Mouse (Mus musculus) erythroblast, embryonic 14.5 days (primary cell): ENCODE data around the gene Ptpru. TPM values are rescaled to one million over a fixed set of nuclear protein-coding genes. Genes with fewer than 3 reads are reported as not detected.

Experiments used
- H3K27me3 ChIP-seq: 2 replicates; pipeline ENCODE4 v1.6.1; 2012; ENCODE audit warnings: inconsistent platforms; ENCODE audit not compliant: control insufficient read depth
- H3K36me3 ChIP-seq: 2 replicates; pipeline ENCODE4 v1.6.1; 2012; ENCODE audit warnings: mild to moderate bottlenecking, inconsistent platforms; ENCODE audit not compliant: control insufficient read depth
- H3K4me1 ChIP-seq: 2 replicates; pipeline ENCODE4 v1.6.1; 2012; ENCODE audit warnings: inconsistent platforms; ENCODE audit not compliant: control insufficient read depth
- H3K4me3 ChIP-seq: replicated peaks from 2 replicates; pipeline ENCODE3; 2012; ENCODE audit warnings: moderate library complexity, mild to moderate bottlenecking, inconsistent platforms
- H3K9me3 ChIP-seq: 2 replicates; pipeline ENCODE4 v1.6.1; 2012; ENCODE audit warnings: low read length, inconsistent platforms, mixed read lengths; ENCODE audit not compliant: control insufficient read depth
- GATA1 ChIP-seq: IDR thresholded peaks from 2 replicates; pipeline ENCODE4 v1.6.1; 2012; ENCODE audit warnings: low read length, inconsistent platforms, mixed read lengths
- TAL1 ChIP-seq: IDR thresholded peaks from 3 replicates; pipeline ENCODE4 v1.6.1; 2012; ENCODE audit warnings: low read length, inconsistent platforms, mixed read lengths
- polyA plus RNA-seq: library from polyadenylated mRNA; stranded (reverse); fragments of >175 nt; gene quantifications from 2 replicates; pipeline ENCODE4 v1.2.3, GENCODE M21; 2012

Ptpru gene
- 0.50 and 0.55 TPM in 2 replicates for polyA plus RNA-seq

DNA sequence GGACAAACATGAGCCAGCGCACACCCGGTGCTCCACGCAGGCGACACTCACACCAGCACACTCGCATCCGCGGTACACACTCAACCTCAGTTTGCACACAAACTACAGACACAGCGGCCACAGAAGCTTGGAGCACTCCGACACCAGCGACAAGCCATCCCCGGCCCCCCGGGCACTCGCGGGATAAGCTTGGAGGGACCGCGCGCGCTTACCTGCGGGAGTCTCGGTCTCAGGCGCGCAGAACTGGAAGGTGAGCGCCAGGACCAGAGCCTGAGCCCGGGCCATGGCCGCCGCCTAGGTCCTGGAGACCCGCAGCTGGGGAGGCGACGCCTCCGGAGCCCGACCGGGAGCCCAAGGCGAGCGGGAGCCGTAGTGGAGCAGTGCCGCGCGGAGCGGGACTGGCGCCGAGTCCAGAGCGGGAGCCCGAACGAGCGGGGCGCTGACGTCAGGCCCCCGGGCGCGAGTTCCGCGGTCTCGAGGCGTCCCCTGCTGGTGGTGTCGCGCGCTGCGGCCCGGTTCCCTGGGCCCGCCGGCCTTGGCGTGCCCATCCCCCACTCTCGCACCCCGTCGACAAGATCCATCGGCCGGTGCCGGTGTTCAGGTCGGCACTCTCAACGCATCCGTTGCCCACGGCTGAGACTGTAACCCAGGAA lies at the start of gene Ptpru:
Gene Ptpru, minus strand, starts transcription at position 417 of the 653 bp plus-strand sequence.
- TF ChIP-seq TAL1, result no peak
- TF ChIP-seq GATA1, result no peak
- no peaks in the 10 kb centered on the region for H3K36me3 ChIP-seq
- H3K4me1 ChIP-seq, result peaks cover 48% of the 10 kb centered on the region
- peaks cover 11% of the 10 kb centered on the region; the same call in 1 of the 2 replicates for H3K9me3 ChIP-seq
- peaks cover 86% of the 10 kb centered on the region for H3K27me3 ChIP-seq
- H3K4me3 ChIP-seq, result peak within 1 kb of the TSS; percentile 69

DNA sequence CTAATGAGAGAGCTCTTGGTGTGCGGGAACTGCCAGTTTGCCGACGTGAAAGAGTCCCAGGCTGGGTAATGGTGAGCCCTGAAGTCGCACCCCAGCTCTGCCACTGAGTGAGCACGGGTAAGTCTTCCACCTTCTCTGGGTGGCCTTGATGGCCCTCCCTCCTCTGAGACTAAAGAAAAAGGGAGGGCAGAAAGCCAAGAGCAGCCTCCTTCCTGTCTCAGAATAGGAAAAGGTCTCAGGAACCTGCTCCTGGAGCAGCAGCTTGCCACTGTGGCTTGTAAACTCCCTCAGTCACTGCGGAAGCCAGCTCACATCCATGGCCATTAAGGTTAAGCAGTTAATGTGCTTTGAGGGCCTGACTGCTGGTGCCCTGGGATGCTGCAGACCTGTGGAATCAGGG lies 47.3 kb upstream of the Ptpru start:
- H3K36me3 ChIP-seq, result peaks cover 95% of the 10 kb centered on the region
- no peaks in the 10 kb centered on the region for H3K27me3 ChIP-seq
- TF ChIP-seq GATA1 (no peak), TAL1 (no peak)
- no peaks in the 10 kb centered on the region for H3K9me3 ChIP-seq
- no peak overlapping the region for H3K4me3 ChIP-seq
- H3K4me1 ChIP-seq, result peaks cover 52% of the 10 kb centered on the region

DNA sequence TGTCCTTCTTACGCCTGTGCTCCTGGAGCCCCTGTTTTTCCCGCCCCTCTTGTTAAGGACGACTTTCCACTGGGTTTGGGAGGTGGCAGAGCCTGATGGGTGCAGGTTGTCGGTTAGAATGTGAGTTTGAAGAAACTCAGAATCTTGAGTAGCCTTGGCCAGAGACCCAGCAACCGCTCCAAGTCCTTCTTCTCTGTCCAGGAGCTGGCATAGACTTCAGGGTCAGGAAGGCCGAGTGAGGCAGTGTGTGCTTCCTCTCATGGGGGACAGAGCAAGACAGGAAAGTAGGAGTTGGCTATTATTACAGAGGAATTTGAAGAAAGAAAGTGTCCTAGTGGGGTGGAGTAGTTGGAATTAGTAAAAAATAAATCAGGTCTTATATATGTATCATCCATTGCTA lies 45.5 kb upstream of the Ptpru start:
- Histone ChIP-seq H3K4me3 (no peak overlapping the region), H3K36me3 (peaks cover 92% of the 10 kb centered on the region), H3K9me3 (no peaks in the 10 kb centered on the region), H3K27me3 (no peaks in the 10 kb centered on the region), H3K4me1 (peaks cover 57% of the 10 kb centered on the region)
- TF ChIP-seq GATA1 (no peak), TAL1 (no peak)

DNA sequence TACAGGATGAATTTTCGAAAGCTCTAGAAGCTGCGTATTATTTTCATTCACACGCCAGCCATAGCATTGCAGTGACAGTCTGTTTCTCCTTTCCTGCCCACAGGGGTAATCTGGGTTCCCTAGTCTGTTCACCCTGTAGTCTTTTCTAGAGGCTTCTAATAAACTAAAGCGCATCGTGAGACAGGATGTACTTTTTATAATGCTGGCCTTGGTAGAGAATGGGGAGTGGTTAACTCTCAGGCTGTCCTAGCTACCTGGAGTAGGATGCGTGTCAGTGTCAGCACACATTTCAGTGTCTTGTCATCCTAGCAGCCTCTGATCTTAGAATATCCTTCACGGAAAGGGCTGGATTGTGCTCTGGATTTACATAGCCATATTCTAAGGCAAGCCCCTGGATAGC lies 43.2 kb upstream of the Ptpru start:
- Histone ChIP-seq H3K27me3 (no peaks in the 10 kb centered on the region), H3K9me3 (no peaks in the 10 kb centered on the region), H3K4me3 (no peak overlapping the region), H3K36me3 (peaks cover 86% of the 10 kb centered on the region), H3K4me1 (peaks cover 52% of the 10 kb centered on the region)
- TF ChIP-seq GATA1, result no peak
- TF ChIP-seq TAL1, result no peak

DNA sequence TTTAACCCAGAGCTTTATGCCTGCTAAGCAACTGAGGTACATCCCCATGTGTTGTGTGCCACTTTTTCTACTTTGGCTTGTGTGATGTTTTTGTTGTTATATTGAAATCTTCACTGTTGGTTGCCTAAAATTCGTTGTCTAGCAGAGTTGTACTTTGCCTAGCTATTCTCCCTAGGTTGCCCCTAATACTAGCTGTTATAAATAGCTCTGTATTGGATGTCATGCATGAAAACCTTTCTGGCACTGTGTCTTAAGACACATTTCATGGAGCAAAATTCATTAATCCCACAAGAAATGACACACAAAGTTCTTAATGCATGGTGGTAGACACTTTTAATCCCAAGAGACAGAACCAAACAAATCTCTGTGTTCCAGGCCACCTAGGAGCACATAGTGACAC lies 41.6 kb upstream of the Ptpru start:
- no peak overlapping the region for H3K4me3 ChIP-seq
- TF ChIP-seq GATA1 (no peak), TAL1 (no peak)
- H3K36me3 ChIP-seq, result peaks cover 81% of the 10 kb centered on the region
- H3K9me3 ChIP-seq, result no peaks in the 10 kb centered on the region
- H3K4me1 ChIP-seq, result peaks cover 56% of the 10 kb centered on the region
- H3K27me3 ChIP-seq, result no peaks in the 10 kb centered on the region

DNA sequence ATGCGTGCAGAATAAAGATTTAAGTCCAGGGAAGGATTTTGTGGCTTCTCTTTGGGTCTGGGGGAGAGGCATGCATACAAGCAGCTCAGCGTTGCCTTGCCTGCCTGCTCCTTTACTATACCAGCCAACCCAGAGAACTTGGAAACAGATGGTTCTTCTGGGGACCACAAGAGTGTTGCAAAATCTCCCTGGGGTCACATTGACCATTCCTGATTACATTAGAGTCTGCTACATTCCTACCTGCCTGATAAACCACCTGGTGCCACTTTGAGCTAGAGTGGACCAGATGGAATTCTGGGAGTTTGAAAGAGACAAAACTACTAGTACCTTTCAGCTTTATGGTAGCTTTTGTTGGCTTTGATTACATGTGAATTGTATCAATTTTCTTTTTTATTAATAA lies 38.7 kb upstream of the Ptpru start:
- H3K36me3 ChIP-seq, result peaks cover 55% of the 10 kb centered on the region
- H3K9me3 ChIP-seq, result no peaks in the 10 kb centered on the region
- H3K27me3 ChIP-seq, result no peaks in the 10 kb centered on the region
- no peak for TF ChIP-seq GATA1
- peak overlapping the region; percentile 1 for H3K4me3 ChIP-seq
- peaks cover 59% of the 10 kb centered on the region for H3K4me1 ChIP-seq

DNA sequence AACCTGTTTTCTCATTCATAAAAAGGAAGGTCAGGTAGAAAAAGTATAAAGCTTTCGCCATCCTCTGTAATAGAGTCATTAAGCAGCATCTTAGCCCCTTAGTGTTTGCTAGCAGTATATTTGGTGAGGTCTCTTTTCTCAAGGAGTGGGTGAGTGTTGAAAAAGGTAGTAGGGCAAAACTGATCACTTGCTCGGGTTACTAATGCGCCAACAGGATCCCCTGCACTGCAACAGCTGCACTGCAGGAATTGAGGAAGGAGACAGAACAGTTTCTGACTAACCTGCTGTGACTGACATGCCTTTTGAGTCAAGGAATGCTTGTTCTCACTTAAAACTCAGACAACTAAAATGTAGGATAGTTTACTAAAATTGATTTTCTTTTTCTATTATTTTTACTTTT lies 37.2 kb upstream of the Ptpru start:
- no peaks in the 10 kb centered on the region for H3K9me3 ChIP-seq
- H3K27me3 ChIP-seq, result no peaks in the 10 kb centered on the region
- peak overlapping the region; percentile 99 for H3K4me3 ChIP-seq
- H3K4me1 ChIP-seq, result peaks cover 61% of the 10 kb centered on the region
- H3K36me3 ChIP-seq, result peaks cover 51% of the 10 kb centered on the region
- TF ChIP-seq GATA1 (no peak), TAL1 (no peak)

DNA sequence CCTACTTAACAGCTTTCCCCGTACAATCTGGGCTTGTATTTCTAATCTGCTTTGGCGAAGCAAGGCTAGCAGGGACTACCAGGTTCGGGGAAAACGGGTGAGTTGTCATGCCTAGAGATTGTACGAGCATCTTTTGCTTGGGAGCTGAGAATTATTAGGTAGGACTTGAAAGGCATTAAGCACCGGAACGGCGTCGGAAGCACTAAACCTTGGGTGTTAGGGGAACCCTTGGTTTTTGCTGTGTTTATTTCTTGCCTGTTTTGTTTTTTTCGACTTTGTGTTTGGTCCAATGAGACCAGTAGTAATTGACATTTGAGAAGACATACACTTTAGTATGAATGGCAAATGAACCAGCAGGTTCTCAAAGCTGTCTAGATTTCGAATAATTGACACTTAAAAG lies 36.5 kb upstream of the Ptpru start:
- H3K36me3 ChIP-seq, result peaks cover 49% of the 10 kb centered on the region
- no peaks in the 10 kb centered on the region for H3K9me3 ChIP-seq
- TF ChIP-seq TAL1 (no peak), GATA1 (peak; percentile 1)
- H3K4me3 ChIP-seq, result peak overlapping the region; percentile 99
- peaks cover 61% of the 10 kb centered on the region for H3K4me1 ChIP-seq
- H3K27me3 ChIP-seq, result no peaks in the 10 kb centered on the region

DNA sequence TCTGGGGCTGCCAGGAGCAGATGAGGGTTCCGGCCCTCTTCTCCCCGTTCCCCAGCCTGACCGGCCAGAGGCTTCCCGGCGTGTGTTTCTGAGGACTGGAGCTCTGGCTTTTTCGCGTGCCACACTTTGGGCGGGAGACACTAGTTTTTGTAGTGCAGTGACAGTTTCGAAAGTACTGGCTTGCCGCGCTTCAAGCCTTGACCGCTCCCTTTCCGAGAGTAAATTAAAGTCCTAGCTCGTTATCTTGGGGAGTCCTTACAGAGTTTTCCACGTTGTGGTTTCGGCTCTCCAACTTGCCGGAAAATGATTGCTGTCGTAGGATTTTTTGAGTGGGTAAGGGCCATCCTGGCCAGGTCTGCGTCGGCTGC lies 36.1 kb upstream of the Ptpru start:
- Histone ChIP-seq H3K27me3 (no peaks in the 10 kb centered on the region), H3K4me3 (peak overlapping the region; percentile 99), H3K36me3 (peaks cover 50% of the 10 kb centered on the region), H3K4me1 (peaks cover 62% of the 10 kb centered on the region), H3K9me3 (no peaks in the 10 kb centered on the region)
- TF ChIP-seq GATA1 (peak; percentile 26), TAL1 (no peak)
